Mouse (Mus musculus): ENCODE results near the gene Gemin5.
"Not testable (repeated sequence)": the region's sequence is repeated elsewhere in the genome, so short reads cannot be mapped to it uniquely, and the experiment has no call there.

Gemin5 gene

DNA sequence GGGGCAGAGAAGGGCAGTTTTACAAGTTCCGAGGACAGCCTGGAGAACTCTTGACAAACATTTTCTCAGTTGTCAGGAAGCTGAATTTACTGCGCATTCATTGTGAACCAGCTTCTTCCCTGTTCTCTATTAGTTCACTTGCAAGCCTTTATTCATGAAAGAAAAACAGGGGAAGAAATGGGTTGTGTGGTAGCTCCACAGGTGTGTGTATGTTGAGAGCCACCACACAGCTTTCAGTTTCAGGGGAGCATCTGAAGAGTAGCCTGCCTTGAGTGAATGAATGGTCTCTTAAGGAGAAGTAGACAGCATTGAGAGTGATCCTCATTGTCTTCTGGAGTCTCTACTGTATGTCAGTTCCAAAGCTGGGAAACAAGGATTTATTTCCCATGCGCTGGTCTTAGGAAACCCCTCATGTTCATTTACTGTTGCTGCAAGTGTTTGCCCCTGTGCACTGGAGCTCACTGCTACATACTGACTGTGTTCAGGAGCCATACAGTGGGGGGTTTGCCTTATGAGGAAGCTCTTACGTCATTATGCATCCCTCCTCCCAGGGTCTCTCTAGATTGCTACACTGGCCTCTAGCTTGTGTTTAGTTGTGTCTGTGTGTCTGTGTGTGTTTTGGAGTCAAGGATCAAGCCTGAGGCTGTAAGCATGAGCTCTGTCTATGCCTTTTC lies 60.5 kb downstream of the Gemin5 start:
- DNase-seq (ENCODE audit: low read depth), result no peak

DNA sequence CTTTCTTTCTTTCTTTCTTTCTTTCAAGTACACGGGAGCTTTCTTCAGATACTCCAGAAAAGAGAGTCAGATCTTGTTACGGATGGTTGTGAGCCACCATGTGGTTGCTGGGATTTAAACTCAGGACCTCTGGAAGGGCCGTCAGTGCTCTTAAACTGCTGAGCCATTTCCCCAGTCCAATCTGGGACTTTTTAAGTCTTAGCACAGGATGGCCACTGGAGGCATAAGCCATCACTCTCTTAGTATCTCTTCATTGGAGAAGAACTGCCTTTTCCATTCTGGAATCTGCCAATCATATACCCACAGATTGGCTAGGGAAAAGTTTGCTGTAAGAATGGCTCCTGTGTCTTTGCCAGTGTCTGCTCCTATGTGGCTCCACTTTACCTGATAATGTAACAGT lies 61.3 kb downstream of the Gemin5 start:
- DNase-seq (ENCODE audit: low read depth), result peak; percentile 71

DNA sequence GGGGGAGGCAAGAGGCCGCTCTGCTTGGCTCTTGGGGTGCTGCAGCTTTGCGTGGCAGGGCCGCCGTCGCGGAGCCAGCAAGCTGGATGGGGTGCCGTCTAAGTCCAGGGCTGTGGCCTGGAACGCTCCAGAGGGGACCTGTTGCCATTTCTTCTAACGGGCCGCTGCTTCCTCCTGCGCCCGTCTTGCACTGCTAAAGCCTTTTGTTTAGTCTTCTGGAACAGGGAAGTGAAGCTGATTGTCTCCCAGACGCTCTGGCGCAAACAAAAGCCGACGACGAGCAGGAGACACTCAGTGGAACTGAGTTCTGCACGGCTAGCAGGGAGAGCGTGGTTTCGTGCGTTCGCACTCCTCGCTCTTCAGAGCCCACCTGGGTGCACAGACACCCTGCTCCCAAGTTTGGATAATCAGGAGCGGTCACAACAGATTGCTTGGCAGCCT lies 64.0 kb downstream of the Gemin5 start:
- DNase-seq (ENCODE audit: low read depth), result peak; percentile 58

DNA sequence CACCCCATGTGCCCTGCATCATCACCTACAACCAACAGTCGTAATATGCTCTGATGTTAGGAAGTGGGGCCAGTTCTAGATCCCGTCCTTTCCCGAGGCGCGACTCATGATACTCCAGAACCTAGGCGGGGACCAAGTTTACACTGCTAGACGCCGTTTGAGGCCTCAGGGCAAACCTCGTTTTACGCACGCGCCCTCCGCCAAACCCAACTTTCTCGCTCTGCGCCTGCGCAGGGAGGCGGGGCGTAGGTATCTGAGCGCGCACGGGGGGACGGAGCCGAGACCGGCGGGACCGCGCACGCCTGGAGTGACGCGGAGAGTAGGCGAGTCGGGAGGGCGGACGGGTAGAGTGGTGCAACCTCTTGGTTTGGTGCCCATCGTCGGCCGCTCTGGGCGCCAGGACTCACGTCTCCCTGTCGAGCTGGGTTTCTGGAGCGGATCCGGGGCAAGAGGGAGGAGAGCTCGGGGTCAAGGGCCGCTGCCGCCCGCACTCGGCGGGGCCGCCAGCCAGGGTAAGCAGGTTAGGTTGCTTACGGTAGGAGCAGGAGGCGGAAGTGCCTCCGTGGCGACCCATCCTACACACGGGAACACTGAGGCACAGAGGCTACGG lies 64.5 kb downstream of the Gemin5 start, which contains the start of gene Cnot8:
Gene Cnot8 (plus strand): TSS at position 457 of the 610 bp plus-strand sequence.
- peak; percentile 99 for DNase-seq (ENCODE audit: low read depth)

DNA sequence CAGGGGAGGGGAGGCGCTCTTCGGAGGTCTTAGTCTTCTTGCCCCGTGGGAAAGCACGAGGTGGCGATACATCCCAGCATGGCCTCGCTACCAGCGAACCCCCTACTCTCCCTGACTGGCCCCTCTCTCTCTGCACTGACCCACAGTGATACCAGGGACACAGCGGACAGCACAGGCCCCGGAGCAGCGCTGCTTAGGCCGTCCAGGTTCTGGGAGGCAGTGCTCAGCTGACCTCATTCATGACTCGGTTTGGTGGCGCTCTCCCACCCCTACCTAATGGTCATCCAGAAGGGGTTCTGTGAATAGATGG lies 65.0 kb downstream of the Gemin5 start:
- no peak for DNase-seq (ENCODE audit: low read depth)

DNA sequence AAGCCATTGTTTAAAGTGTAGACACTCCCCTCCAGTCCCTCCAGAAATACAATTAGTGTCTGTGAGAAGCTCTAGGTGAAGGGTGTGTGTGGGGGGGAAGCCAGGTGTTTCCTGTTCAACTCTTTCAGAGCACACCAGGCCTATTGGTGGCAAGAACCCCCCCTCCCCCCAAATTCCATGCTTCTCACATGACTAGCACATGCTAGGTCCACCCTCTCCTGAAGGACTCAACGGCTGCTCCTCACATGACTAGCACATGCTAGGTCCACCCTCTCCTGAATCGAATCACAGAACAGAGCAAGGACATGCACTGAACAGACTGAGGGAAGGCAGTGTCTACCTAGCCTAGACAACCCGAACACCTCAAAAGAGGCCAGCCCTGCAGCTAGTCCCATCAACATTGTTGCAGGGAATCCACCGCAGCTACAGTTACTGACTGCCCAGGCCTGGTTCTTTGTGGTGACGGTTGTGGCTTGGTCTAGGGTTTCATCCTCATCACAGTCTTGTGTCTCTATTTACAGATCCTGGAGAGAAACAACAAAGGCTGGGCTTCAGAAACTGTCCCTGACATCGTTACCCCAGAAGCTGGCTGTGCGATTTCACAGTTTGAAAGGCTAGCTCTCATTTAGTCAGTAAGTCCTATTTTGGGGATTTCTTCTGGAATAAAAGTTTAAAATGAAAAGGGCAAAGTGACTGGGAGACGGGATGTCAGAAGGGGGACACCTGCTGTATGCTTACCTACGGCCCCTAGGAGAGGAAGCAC lies 65.6 kb downstream of the Gemin5 start:
- DNase-seq (ENCODE audit: low read depth), result peak; percentile 39

DNA sequence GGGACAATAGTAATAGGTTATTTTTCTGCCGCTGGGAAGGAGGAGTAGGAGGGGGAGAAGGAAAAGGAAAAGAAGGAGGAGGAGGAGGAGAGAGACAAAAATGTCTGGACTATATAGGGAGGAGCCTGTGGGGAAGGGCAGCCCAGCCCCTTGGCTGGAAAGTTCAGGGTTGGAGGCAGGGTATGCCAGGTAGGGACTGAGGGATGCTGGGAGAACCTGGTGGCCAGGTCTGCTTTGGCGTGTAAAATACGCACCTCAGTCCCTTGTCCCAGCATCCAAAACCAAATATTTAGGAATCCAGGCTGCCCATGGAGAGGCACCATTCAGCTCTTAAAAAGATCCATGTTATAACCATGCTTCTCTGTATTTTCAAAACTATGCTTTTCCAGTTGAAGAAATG lies 66.2 kb downstream of the Gemin5 start:
- no peak for DNase-seq (ENCODE audit: low read depth)

DNA sequence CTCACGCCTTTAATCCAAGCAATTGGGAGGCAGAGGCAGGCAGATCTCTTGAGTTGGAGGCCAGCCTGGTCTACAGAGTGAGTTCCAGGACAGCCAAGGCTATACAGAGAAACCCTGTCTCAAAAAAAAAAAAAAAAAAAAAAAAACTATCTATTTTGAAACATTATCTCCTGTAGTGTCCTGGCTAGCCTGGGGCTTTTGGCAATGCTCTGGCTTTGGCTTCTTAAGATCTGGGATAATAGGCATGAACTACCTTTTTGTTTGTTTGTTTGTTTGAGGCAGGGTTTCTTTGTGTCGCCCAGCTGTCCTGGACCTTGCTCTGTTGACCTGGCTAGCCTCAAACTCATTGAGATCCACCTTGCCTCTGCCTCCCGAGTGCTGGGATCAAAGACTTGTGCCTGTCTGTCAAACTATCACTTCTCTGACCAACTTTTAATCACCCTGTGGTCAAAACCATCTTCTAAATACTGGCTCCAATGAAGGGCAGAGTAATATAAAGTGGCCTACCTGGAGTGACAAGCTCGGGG lies 67.1 kb downstream of the Gemin5 start:
- DNase-seq (ENCODE audit: low read depth), result no peak

DNA sequence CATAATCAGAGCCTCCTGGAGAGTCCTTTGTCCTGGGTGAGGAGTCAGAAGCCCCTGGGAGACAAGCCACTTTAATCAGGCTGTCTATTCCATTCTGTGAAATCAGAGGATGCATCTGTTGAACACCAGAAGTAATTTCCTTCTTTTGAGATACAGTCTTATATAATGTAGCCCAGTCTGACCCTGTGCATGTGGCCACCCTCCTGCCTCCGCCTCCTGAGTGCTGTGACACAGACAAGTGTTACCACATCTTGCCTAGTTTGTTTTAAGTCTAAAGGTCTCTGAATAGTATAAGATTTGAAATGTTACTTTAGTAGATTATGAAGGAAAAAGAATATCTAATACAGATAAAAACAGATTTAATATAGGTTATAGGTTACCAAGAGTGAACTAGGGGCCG lies 68.3 kb downstream of the Gemin5 start:
- DNase-seq (ENCODE audit: low read depth), result no peak

DNA sequence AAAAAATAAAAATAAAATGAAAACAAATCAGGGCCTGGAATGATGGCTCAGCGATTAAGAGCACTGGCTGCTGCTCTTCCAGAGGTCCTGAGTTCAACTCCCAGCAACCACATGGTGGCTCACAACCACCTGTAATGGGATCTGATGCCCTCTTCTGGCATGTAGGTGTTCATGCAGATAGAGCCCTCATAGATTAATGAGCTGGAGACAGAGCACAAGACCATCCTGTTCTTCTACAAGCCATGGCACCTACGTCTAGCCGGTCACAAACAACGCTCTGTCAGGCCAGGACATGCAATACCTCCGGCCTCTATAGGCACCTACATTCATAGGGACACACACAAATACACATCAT lies 70.0 kb downstream of the Gemin5 start:
- not testable (repeated sequence) for DNase-seq (ENCODE audit: low read depth)

DNA sequence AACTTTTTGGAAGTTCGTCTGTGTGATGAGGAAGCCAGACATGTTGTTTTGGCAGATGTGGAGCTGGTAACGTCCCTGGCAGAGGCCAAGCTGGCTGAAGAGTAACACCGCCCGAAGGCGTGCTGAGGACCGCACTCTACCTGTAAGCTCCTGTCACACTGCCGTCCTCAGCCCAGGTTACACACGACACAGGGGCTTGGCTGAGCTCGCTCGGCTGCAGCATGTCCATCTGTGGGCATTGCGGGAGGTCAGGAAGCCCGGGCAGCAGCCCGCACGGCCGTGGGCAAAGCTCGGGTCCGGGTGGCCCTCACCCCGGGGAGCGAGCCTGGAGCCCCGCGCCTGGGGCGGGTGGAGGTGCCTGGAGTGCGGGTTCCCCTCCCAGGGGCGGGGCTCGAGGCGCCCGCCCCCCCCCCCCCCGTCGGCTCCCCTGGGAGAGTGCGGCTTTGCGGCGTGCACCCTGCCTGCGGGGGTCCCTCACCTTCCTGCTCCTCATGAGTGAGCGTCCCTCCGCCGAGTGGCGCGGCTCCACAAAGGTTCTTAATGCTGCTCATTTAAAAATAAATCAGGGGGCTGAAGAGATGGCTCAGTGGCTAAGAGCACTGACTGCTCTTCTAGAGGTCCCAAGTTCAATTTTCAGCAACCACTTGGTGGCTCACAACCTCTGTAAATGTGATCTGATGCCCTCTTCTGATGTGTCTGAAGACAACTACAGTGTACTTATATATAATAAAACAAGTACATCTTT lies 70.5 kb downstream of the Gemin5 start:
- no peak for DNase-seq (ENCODE audit: low read depth)

DNA sequence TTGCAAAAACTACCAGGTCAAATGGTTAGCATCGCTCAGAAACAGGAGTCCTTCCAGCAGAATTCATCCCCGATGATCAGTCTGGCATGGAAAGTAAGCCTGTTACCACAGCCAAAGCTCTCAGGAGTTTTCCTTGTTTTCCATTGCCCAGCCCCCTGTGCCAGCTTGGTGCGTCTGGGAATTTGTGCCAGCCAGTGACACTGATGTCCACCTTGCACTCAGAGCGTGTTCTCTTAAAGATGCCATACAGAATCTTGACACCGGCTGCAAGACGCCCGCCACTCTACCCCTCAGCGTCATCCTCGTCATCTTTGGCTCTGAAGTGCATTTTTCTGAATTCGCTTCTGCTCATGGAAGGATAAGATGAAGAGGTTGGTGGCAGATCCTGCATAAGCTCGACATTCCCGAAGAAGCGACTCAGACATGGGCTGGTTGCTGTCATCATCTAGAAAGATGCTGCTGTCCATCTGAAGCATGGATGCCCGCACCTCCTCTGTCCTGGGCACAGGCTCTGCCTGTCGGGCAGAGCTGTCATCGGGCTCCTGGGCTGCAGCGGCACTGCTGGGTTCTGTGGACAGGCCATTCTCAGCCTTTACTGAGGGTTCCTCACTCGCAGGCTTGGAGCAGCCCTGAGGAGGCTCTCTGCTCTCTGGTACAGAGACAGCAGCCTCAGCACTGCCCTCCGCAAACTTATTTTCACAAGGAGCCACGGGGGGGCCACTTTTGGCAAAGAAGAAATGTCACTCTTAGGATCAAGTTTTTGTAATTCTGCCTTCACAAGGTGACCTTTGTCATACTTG lies 71.3 kb downstream of the Gemin5 start:
- DNase-seq (ENCODE audit: low read depth), result no peak

DNA sequence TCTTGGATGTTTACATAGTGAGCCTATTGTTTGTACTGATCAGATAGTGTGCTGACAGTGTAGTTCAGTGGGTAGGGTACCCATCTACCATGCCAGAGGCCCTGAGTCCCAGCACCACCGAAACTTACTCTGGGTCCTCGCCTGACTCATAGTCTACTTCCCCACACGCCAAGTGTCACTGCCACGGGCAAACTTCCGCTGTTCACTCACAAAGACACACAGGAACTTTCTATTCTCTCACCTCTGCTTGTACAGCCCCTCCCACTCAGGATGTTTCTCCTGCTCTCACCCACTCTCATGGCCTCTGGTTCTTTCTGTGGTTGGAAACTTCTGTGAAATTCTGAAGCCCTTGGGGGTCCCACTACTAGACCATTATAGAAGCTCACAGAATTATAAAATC lies 72.2 kb downstream of the Gemin5 start:
- DNase-seq (ENCODE audit: low read depth), result no peak

DNA sequence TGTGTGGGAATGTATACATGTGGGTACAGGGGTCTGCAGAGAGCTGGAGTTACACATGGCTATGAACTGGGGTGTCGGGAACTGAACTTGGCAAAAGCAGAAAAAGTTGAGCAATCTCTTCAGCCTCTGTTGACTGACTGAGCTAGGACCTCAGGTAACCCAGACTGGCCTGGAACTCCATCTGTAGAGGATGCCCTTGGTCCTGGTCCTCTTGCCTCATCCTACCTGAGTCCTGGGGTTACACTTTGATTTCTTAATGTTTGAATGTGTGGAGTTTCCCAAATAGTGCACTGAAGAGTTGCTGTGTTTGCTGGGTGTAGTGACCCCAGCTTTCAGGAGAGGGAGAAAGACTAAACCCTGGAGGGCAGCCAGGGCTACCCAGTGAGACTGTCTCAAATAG lies 72.8 kb downstream of the Gemin5 start:
- no peak for DNase-seq (ENCODE audit: low read depth)

DNA sequence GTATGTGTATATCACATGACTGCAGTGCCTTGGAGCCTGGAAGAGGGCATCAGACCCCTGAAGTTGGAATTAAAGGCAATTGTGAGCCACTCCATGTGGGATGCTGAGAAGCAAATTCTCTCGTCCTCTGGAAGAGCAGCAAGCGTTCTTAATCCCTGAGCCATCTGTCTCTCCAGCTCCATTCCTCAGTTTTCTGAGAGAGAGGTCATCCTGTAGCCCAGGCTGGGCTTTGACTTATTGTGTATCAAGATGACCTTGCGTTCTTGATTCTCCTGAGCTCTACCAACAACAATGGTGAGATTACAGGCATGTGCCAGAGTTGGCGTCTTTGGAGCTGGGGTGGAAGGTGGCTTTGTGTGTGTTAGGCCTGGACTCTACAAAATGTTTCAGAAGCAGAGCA lies 73.6 kb downstream of the Gemin5 start:
- no peak for DNase-seq (ENCODE audit: low read depth)

DNA sequence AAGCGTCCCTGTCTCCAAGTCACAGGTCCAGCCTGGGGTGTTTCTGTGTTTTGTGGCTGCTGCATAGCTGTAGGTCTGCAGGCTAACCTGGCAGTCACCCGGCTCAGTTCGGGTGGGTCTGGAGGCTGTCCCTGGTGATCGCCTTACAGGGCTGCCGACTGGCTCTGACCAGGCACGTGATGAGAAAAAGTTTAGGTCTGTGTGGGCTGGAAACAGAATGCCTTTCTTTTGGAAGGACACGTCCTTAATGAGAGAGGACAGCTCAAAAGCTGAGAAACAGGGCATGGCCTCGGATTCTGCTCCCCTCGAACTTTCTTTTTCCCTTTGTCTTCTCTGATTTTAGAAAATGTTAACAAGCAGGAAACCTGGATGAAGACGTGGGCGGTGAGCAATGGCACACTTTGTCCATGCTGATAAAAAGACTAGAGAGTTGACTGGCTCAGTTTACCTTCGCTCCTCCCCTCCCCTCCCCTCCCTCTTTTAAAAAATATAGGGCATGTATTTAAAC lies 75.3 kb downstream of the Gemin5 start, which contains the start of gene Gm12248:
Gene Gm12248 (minus strand): TSS at position 114 of the 508 bp plus-strand sequence.
- DNase-seq (ENCODE audit: low read depth), result peak; percentile 71

DNA sequence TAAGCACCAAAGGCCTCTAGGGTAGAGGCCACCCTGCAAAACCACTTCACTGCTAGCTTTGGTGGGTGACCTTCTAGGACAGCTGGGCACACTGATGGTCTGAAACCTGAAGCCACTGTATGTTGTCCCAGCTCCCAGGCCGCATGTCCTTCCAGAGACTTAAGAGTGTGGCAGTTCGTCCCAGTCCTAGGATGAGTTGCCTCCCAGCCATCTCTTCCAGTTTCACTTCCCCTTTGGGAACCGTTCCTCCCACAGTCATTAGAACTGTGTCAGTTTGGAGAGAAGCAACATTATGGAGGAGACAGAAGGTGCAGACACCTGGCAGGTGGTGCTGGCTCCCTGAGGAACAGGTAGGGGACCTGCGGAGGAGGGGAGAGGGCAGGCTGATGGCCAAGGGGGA lies 75.8 kb downstream of the Gemin5 start:
- DNase-seq (ENCODE audit: low read depth), result no peak

DNA sequence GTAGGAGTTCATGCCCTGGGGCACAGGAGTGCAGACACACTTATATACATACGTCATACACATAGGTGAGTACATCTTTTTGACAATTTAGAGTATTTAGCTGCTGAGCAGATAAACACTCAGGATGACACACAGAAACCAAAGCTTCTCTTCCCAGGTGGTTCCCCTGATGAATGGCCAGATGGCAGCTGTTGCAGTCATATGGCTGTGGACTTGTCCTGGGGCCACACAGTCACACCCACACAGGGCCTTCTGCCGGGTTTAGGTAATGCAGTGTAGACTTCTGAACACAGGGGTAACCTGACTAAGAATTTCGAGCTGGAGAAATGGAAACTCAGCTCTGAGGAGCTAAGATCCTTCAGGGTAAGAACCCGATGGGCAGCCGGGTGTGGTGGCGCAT lies 86.6 kb downstream of the Gemin5 start:
- DNase-seq (ENCODE audit: low read depth), result no peak

DNA sequence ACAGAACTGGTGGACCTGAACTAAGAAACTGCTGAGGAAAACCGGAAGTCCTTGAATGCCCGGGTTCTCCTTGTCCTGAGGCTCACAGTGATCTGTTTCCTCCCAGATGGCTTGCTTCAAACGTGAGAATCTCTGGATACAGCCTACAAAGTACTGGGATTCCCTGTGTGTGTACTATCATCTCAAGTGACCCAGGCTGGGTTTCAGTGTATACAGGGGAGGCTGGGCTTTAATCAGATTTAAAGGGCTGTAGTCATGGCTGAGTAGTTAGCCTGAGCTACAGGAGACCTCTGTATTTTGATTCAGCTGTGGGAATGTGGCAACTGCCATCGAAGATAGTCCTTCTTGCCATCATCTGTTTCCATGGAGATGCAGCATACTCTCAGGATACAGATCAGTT lies 91.1 kb downstream of the Gemin5 start:
- no peak for DNase-seq (ENCODE audit: low read depth)

DNA sequence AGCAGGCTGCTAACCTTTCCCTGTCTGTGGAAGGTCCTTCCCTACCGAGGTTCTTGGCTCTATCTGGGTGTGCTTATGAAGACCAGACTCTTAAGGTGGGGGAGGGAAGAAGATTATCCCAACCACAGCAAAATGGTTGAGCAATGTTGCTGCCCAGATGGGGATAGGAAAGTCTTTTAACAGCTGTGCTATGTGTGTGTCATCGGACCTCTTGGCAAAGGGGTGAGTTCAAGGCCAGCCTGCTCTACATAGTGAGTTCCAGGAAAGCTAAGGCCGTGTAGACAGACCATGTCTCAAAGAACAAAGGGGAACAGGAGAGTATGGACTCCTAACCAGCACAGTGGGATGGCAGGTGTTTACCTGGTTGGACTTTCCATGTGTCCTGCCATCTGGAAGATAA lies 95.4 kb downstream of the Gemin5 start:
- DNase-seq (ENCODE audit: low read depth), result peak; percentile 71

All from NIH3T3 (cell line).